Mouse (Mus musculus) left cerebral cortex, adult 18-20 months (tissue): Measurements from ENCODE around the gene 2610008E11Rik. TPM values are rescaled to one million over a fixed set of nuclear protein-coding genes. Genes with fewer than 3 reads are reported as not detected.
A peak's percentile ranks its signal among the peaks of the same experiment; 100 is the strongest.
"Not testable (repeated sequence)": the region's sequence is repeated elsewhere in the genome, so short reads cannot be mapped to it uniquely, and the experiment has no call there.

Experiments used
- DNase-seq, 2 experiments: peaks; one replicate each; pipeline ENCODE4 v3.0.0; 2021 to 2022; ENCODE audit warnings: low spot score in 2 of 2, mixed read lengths in 1 of 2
- long read RNA-seq, 2 experiments: library from polyadenylated mRNA; stranded (forward); transcript quantifications; one replicate each; pipeline ENCODE4 v2.0.0; 2021
- total RNA-seq, 2 experiments: library from RNA; stranded (reverse); gene quantifications; 2 replicates each; pipeline ENCODE4 v1.2.3; 2021

Gene 2610008E11Rik
- total RNA-seq = 10 to 100 TPM; 19.3 to 20.8 TPM
- long read RNA-seq, experiment 1, full-length matches to known transcripts = 12 of 17 reads
- long read RNA-seq, experiment 1, partial matches to known transcripts = 0 of 17 reads
- long read RNA-seq, experiment 1, other reads (novel, unspliced or antisense) = 5 of 17 reads
- long read RNA-seq, experiment 2, full-length matches to known transcripts = 4 of 7 reads
- long read RNA-seq, experiment 2, partial matches to known transcripts = 0 of 7 reads
- long read RNA-seq, experiment 2, other reads (novel, unspliced or antisense) = 3 of 7 reads

DNA sequence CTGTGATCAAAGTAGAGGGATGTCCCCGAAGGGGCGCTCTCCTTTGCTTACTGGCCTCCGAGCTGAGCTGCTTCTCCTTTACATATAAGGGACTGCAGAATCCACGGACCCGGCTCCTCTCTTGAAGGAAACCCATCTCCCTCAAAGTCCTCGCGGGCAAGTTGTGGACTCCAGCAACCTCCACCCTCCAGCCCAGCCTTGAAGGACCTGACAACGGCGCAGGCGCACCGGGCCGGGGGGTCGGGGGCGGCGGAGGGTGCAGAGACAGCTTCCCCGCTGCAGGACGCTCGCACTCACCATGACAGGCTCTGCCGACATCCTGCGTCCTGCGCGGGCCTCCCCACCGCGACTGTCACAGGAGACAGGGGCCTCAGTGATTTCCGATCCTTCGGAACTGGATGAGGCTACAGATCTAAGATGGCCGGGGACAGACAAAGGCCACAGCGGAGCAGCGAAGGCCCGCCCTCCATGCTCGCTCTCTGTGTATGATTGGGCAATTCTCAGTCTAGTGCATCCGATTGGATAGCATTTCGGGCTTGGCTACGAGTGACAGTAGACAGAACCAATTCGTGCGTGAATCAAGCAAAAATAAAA, at the start of gene 2610008E11Rik:
2610008E11Rik (minus strand) TSS at position 440 of the 594 bp plus-strand sequence.
- DNase-seq = peak; percentile 84 to 93

DNA sequence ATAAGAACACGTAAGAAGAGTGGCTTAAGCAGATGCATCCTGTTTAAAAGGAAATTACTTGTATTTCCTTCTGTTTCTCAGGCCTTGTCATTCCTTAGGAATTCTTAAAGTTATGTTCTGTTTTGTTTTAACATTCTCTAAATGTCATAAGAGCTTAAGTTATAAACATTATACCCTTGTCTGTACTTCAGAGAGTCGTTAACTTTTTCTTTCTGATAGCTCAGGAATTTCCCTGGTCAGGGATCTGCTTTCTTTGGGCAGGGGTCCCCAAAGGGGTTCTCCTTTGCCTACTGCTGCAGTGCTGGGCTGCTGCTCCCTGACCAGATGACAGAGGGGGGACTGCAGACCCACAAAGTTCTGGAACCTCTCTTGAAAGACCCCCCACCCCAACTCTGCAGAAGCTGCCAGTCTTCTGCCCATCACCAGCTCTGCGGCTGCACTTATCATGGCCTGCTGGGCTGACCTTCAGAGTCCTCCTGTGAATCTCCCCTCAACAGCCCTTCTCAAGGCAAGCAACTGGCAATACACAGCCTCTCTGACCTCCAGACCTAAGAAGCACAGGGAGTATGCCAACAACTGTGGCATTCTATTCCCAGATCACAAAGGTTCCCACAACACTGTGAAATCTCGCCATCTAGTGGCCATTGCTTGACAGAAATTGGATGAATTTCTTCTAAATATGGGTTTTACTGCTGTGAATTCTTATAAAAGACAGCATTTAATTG, 18.9 kb upstream of the 2610008E11Rik start:
- DNase-seq = peak; percentile 56 to 74

DNA sequence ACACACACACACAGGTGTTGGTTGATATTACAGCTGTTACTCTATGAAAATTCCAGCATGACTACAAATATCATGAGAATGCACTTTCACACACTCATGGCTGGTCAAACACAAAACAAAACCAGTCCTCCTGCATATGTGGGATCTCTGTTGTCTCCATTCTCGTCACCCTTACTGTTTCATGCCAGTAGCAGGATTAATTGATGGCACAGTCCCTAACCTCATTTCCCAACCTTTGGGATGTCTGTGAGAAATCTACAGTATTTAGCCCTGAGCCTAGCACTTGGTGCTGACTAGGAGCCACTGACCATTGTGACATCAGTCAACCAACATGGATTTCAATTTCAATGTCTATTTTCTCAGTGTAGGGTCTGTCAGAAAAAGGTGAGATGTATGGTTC, 17.7 kb upstream of the 2610008E11Rik start:
- no peak for DNase-seq

DNA sequence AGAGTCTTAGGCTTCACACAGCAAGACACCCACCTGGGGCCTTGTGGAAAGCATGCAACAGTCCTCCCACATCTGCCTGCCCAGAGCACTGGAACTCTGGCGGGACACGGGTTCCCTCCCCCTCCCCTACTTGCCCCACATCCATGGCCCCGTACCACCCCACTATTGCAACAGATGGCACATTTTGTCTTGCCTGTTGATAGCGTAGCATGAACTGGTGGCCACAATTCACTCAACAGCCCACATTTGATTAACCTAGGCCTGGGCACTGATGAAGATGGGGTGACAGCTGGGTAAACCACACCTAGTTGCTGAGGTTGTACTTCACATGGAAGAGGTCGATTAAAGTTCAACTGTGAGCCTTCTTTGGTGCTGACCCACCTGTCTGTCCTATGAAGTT, 13.1 kb upstream of the 2610008E11Rik start:
- no peak for DNase-seq

DNA sequence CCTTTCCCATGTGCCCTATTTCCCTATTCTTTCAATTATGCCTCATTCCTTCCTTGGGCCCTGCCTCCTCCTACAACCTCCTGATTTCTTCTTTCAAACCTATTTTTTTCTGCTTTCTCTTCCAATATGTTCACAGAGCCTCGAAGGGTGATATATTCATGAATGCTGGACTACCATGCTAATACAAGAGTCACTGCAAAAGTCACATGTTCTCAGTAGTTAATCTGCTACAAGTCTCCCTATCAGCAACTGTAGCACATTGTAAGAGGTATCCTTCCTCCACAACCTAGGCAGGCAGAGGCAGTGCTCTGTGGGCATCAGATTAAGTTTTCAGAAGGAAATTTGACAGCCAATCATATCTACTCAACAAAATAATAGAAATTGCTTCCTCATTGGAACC, 11.8 kb upstream of the 2610008E11Rik start:
- DNase-seq = no peak

DNA sequence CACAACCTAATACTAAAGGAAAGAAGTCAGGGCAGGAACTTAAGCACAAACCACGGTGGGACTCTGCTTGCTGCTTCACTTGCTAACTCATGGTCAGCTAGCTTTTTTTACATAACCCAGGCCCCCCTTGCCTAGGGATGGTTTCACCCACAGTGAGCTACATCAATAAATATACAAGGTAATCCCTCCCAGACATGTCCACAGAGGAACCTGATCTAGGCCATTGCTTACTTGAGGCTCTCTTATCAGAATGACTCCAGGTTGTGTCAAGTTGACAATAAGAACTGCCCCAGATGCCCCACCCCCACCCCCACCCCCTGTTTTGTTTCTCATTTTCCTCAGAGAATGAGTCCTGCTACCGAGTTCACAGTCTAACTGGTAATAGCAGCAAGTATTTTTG, 10.1 kb upstream of the 2610008E11Rik start:
- no peak for DNase-seq

DNA sequence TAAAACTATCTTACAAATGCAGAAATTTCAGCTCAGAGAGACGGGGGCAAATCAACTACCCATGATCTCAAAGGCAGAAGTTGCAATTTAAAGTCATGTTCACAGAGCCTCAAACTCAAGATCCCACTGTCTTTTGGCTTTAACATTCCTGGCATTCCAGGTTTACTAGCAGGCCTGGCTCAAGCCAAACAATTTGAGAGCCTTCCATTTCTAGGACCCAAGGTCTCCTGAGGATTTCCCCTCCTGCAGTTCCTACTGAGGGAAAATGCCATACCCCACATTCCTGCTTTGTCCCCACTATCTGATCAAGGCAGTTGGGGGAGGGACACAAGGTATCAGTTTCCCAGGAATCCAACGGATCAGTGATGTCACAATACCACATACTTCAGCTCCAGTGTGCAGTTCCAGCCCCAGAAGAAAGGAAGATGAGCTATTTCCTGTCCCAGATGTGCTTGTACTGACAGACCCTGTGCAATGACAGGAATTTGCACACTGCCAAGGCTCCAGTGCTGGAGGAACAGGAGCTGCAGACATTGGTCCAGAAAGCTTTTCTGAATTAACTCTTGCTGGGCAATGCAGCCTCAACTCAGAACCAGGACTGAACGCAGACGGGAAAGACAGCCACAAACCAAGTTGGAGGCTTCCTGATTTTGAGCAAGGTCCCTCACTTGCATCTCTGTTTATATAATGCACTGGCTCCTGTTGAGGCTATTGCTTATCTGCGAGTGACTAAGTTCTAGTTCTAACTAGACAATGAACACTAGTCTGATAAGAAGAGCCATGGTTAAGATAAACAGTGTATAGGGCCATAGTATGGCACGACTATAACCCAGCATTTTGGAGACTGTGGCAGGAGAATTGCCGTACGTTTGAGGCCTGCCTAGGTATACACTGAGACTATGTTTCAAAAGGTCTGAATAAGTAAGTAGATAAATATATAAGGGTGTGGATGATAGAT, 9.2 kb upstream of the 2610008E11Rik start:
- DNase-seq = no peak

DNA sequence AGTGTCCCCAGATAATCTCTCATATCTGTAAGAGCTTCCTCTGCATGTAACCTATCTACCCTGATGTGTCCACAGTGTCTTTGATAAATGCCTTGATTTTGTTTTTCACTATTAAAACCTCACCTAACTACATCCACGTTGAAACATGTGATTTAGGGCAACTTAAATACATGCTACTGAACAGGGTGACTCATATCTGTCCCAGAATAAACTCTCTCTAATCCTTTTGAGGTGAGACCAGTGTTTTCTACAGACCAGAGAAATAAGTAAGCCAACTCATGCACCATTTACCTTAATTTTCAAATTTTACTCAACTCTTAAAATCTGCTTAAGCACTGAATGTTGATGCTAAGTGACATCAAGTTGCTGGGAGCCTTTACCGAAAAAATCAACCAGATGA, 694 bp downstream of the 2610008E11Rik start:
- no peak for DNase-seq

DNA sequence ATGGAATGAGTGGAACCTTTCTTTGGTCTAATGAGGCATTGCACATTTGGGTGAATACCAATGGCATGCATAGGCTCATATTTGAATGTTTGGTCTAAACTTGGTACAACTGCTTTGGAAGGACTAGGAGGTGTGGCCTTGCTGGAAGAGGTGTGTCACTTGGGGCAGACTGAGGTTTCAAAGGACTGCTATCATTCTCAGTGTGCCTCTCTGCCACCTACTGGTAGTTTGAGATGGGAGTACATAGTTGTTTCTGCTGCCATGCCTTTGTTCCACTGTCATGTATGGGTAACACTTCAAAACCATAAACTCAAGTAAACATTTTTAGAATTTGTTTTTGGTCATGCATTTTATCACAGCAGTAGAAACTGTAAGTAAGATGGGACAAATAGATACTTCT, 5.7 kb downstream of the 2610008E11Rik start:
- no peak for DNase-seq

DNA sequence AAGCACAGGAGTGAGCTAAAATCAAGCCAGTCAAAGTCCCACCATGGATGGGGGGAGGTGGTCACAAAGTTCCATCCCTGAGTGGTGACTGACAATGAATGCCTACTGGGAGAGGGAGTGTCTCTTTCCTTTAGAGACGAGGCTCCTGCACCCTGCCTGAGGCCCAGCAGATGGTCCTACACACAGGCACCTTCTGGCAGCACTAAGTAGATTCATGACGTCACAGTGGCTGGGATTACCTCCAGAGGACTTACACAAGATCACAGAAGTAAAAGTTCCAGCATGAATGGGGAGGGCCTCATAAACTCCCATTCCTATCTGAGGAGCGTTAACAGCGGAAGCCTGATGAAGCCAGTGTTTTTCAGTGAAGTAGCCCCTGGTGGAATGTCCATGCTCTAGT, 8.4 kb downstream of the 2610008E11Rik start:
- no peak for DNase-seq

DNA sequence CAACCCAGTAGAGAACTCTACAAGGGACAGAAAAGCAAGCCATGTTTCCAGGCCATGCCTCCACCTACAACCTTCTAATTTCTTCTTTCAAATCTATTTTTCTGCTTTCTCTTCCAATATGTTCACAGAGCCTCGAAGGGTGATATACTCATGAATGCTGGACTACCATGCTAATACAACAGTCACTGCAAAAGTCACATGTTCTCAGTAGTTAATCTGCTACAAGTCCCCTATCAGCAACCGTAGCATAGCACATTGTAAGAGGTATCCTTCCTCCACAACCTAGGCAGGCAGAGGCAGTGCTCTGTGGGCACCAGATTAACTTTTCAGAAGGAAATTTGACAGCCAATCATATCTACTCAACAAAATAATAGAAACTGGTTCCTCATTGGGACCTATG, 10.8 kb downstream of the 2610008E11Rik start:
- DNase-seq = no peak

DNA sequence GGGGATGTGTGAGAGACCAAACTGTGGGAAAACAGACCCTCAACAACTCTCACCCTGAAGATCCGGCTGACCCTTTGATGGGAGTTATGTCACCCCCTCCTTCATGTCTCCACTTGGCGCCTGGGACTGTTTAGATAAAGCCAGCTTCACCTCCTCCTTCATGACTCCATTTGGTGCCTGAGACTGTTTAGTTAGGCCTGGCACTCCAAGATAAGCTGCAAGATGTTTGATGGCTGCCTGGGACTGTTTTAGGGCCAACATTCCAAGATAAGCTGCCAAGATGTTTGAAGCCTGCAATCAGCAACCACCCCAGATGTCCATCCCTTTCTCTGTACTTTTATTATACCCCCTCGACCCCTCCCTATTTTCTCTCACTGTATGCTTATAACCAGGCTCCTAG, 40.0 kb downstream of the 2610008E11Rik start:
- DNase-seq = not testable (repeated sequence)

DNA sequence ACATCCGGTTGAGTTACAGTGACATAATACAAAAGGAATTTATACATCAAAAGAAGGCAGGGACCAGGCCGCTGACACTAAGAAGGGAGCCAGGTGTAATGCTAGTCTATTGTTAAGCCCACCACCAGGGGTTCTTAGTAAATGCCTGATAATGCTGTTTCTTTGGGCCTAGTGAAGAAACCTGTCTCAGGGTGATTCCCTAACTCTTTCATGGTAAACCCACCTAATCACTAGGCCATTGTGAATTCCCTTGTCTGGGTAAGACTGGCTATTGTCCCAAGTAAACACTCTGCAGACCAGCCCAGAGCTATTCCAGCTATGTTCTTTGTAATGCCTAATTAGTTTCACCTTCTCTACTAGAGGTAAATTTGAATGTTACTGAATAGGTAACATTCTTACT, 54.9 kb downstream of the 2610008E11Rik start:
- DNase-seq = not testable (repeated sequence)

DNA sequence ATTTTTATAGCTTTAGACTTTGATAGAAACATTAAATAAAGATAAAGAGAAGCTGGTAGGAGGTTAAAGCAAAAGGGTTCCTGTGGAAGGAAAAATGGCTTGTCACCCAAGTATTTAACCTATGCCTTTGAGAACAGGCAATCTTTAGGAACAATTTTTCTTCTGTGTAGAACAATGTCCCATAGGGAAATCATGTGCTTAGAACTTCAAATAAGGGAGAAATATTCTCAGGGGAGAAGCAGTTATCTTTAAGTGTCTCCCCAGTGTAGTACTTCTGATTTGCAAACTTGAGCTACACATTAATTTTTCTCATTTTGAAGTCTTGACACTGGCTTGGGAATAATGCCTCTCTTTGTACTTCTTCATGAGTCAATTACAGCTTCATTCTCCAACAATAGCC, 69.0 kb downstream of the 2610008E11Rik start, which contains the start of gene Olfr57:
Olfr57 (plus strand) TSS at position 301 of the 400 bp plus-strand sequence.
- DNase-seq = no peak

Other genes with a start within 250 kb of the 2610008E11Rik start
- not detected for gene Olfr1356, start 245.4 kb downstream of the 2610008E11Rik start, total RNA-seq
- gene Olfr1355, start 222.1 kb downstream of the 2610008E11Rik start, total RNA-seq = not detected
- not detected for gene Olfr1354, start 184.4 kb downstream of the 2610008E11Rik start, total RNA-seq
- not detected for gene Olfr8, start 147.0 kb downstream of the 2610008E11Rik start, total RNA-seq
- gene Olfr1353, start 134.3 kb downstream of the 2610008E11Rik start, total RNA-seq = not detected
- gene Olfr1352, start 116.5 kb downstream of the 2610008E11Rik start, total RNA-seq = not detected
- gene Olfr1351, start 85.1 kb downstream of the 2610008E11Rik start, total RNA-seq = not detected
- not detected for gene Olfr57, start 68.9 kb downstream of the 2610008E11Rik start, total RNA-seq
- not detected for gene Vmn2r80, start 51.2 kb upstream of the 2610008E11Rik start, total RNA-seq
- gene Vmn2r81, start 150.1 kb upstream of the 2610008E11Rik start, total RNA-seq = not detected